Mouse (Mus musculus) myocyte (in vitro differentiated cells): ENCODE measurements around the gene Rgs9bp.

ENCODE experiments used
- CEBPB ChIP-seq: IDR thresholded peaks from 2 replicates; pipeline ENCODE4 v1.6.1; 2011; ENCODE audit warnings: mild to moderate bottlenecking, moderate library complexity; ENCODE audit not compliant: poor library complexity, insufficient read depth, severe bottlenecking
- E2F4 ChIP-seq: IDR thresholded peaks from one replicate; pipeline ENCODE4 v1.6.1; 2011; ENCODE audit warnings: mild to moderate bottlenecking, control low read depth, moderate library complexity; ENCODE audit not compliant: insufficient read depth
- MAX ChIP-seq: IDR thresholded peaks from one replicate; pipeline ENCODE4 v1.6.1; 2011; ENCODE audit warnings: low read depth, mild to moderate bottlenecking, control low read depth
- MYOD1 ChIP-seq, 3 experiments: IDR thresholded peaks; one replicate each; pipeline ENCODE4 v1.6.1; 2011; ENCODE audit warnings: control low read depth in 2 of 3, low read depth in 2 of 3, mild to moderate bottlenecking in 2 of 3, moderate library complexity in 1 of 3; ENCODE audit not compliant: insufficient read length in 2 of 3, control insufficient read depth in 1 of 3
- MYOG ChIP-seq, 3 experiments: IDR thresholded peaks; one replicate each; pipeline ENCODE4 v1.6.1; 2011; ENCODE audit warnings: control low read depth in 2 of 3, low read depth in 2 of 3, mild to moderate bottlenecking in 2 of 3; ENCODE audit not compliant: insufficient read length in 2 of 3, control insufficient read depth in 1 of 3, insufficient read depth in 1 of 3
- POLR2A ChIP-seq: IDR thresholded peaks from one replicate; pipeline ENCODE4 v1.6.1; 2011; ENCODE audit warnings: low read depth, mild to moderate bottlenecking, control low read depth, moderate library complexity; ENCODE audit not compliant: insufficient read length
- POLR2AphosphoS2 ChIP-seq: IDR thresholded peaks from one replicate; pipeline ENCODE4 v1.6.1; 2011; ENCODE audit warnings: low read depth, control low read depth; ENCODE audit not compliant: insufficient read length
- REST ChIP-seq: IDR thresholded peaks from one replicate; pipeline ENCODE4 v1.6.1; 2011; ENCODE audit warnings: mild to moderate bottlenecking, control low read depth, moderate library complexity; ENCODE audit not compliant: insufficient read depth, insufficient read length
- SRF ChIP-seq: IDR thresholded peaks from one replicate; pipeline ENCODE4 v1.6.1; 2011; ENCODE audit warnings: low read depth; ENCODE audit not compliant: control insufficient read depth, insufficient read length
- TCF12 ChIP-seq: IDR thresholded peaks from one replicate; pipeline ENCODE4 v1.6.1; 2011; ENCODE audit warnings: mild to moderate bottlenecking, control low read depth; ENCODE audit not compliant: poor library complexity, insufficient read depth, severe bottlenecking
- TCF3 ChIP-seq: IDR thresholded peaks from one replicate; pipeline ENCODE4 v1.6.1; 2011; ENCODE audit warnings: low read depth, control low read depth; ENCODE audit not compliant: insufficient read length
- USF1 ChIP-seq: IDR thresholded peaks from one replicate; pipeline ENCODE4 v1.6.1; 2011; ENCODE audit warnings: low read depth, mild to moderate bottlenecking, control low read depth, moderate library complexity

DNA sequence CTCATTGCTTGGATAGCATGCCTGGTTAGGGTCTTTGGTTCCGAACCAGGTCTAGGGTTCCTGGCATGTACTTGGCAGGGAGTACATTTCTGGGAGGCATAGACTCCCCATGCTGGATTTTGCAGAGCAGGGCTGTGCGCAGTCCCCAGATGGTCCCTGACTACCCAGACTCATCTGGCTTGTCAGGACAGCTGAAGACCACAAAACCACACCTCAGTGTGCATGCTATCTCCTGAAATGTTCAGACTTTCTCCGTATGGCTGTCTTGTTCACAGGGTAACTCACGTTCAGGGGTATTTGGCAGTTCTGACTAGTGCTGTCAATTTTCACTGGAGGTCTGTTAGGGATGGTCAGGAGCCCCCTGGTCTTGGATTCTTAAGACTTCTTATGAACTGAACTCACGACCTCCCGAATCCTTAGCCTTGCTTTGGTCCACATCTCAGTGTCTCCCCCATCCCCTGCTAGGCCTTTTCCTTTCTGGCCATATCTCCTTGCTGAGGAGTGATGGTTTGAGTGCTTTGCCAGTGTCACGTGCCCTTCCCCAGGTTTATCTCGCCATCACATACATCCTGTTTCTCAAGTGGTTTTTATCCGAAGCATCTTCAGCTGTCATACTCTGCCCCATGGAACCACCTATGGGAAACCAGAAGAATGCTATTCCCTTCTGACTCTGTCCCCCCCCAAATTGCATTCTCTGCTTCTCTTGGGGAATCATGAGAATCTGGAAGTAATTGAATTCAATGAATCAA, 3.5 kb upstream of the Rgs9bp start:
- TF ChIP-seq CEBPB = no peak
- no peak for TF ChIP-seq MYOG (IDR thresholded peaks at IDR 0.05; ENCODE audit: control insufficient read depth in 1 of 3, insufficient read depth in 1 of 3, insufficient read length in 2 of 3, low read depth in 2 of 3)
- no peak for TF ChIP-seq POLR2A
- no peak for TF ChIP-seq MYOD1 (IDR thresholded peaks at IDR 0.05; ENCODE audit: control insufficient read depth in 1 of 3, insufficient read length in 2 of 3, low read depth in 2 of 3)
- TF ChIP-seq TCF12 = no peak
- TF ChIP-seq SRF = no peak
- no peak for TF ChIP-seq POLR2AphosphoS2
- TF ChIP-seq MAX = no peak
- no peak for TF ChIP-seq USF1
- no peak for TF ChIP-seq E2F4
- TF ChIP-seq REST = no peak
- no peak for TF ChIP-seq TCF3
